Mouse (Mus musculus) frontal cortex, adult 2 months (tissue): ENCODE measurements around the gene Muc1. TPM values are rescaled to one million over a fixed set of nuclear protein-coding genes. Genes with fewer than 3 reads are reported as not detected.
"Not testable (repeated sequence)": the region's sequence is repeated elsewhere in the genome, so short reads cannot be mapped to it uniquely, and the experiment has no call there.

Experiments used
- DNase-seq, 2 experiments: peaks; one replicate each; pipeline ENCODE4 v3.0.0; 2022; ENCODE audit warnings: low spot score in 1 of 2; ENCODE audit errors: extremely low spot score in 1 of 2
- polyA plus RNA-seq: library from polyadenylated mRNA; depleted of rRNA; stranded (reverse); fragments of >200 nt; gene quantifications from 2 replicates; pipeline ENCODE4 v1.2.3, GENCODE M21; 2012

Muc1 gene
- polyA plus RNA-seq, 1 experiment: 1.1 TPM

DNA sequence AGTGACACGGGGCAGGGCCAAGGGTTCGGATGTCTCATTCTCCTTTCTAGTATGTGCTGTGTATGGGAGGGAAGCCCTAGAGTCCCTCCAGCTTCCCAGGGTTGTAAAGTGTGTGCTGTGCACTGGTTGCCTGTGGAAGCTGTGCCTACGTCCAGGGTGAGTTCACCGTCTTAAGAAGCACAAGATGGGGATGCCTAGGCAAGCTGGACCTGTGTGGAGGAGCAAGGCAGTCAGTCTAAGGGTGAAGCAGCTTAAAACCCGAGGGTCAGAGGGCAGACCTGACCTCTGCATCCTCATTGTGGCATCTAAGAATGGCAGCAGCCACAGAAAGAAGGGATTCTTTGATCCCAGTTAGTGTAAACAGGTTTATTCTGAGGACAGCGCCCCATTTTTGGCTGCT is 20.1 kb upstream of the Muc1 start:
- no peak for DNase-seq

DNA sequence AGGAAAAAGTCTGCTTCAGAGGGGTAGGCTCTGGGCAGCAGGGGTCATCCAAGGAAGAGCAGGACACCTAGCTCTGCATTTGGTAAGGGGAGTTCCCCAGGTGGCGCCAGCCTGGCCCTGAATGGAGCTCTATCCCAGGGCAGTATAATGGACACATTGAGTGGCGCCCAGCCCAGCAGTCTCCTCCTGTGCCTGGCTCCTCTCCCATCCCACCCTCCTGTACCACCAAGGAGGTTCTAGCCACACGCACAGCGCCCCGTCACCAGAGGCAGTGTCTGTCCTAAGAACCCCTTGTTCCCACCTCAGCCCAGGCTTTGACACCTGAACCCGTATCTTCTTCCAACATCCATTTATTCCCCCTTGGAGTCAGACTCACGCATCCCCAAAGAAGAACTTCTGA is 19.1 kb upstream of the Muc1 start:
- DNase-seq: no peak

DNA sequence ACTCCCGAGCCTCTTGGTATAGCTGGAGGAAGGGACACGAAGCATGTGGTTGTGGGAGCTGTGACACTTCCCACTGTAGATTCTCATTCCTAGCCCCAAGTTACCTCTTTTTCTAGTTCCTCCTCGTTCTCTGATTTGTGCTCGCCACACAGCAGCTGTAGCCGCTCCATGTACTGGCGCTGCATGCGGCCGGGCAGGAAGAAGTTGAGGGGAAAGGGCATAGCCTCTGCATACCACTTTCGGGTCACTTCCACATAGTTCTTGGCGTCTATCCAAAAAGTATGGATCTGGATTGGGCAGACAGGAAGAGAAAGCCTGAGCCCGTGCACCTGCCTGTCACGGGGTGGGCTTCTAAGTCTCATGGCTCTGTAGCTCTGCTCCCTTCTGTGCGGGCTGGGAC is 18.7 kb upstream of the Muc1 start:
- no peak for DNase-seq

DNA sequence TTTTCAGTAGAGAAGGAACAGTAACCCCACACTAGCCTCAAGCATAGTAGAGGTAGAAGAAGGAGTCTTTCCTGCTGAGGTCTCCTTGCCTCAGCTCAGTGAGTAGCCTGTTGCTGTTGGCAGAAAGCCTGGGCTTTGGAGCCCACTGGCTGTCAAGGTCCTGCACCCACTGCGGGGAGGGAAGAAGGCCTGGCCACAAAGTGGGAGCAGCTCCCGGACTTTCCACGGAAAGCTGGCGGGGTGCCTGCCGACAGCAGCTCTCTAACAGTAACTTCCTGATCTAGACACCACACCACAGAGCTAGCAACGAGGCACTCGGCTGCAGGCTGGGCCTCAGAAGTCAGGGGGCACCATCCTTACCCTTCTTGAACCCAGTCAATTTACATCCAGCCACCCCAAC is 18.1 kb upstream of the Muc1 start:
- DNase-seq: no peak

DNA sequence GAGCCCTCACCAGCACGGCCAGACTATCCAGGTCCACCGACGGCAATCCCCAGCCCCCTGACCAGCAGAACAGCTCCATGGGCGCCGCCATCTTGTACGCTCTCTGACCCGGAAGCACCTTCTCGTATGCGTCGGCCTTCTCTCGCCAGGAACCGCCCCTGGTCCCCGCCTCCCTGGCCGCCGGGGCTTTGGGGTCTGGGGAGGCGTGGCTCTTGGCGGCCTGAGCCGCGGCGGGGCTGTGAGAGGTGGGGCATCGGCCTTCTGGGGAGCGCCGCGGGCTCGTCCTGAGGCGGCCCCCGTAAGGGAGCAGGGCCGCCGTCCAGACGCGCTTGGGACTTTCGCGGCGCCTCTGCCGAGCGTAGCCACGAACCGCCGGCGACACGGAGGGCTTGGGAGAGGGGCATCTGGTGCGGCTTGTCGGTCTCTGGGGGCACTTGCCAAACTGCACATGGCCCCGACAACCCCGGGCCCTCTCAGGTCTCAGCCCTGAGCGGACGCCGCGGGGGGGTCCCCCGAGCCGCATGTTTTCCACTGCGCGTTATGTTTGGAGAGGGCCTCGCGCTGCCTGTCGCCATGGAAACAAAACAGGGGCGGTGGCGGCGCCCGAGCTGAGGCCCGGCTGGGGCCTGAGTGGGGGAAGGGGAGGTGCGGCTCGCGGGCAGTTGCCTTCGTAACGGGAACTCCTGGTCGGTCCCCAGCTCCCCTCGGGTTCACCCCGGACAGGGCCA is 14.9 kb upstream of the Muc1 start:
- DNase-seq: peak; percentile 80 to 91

DNA sequence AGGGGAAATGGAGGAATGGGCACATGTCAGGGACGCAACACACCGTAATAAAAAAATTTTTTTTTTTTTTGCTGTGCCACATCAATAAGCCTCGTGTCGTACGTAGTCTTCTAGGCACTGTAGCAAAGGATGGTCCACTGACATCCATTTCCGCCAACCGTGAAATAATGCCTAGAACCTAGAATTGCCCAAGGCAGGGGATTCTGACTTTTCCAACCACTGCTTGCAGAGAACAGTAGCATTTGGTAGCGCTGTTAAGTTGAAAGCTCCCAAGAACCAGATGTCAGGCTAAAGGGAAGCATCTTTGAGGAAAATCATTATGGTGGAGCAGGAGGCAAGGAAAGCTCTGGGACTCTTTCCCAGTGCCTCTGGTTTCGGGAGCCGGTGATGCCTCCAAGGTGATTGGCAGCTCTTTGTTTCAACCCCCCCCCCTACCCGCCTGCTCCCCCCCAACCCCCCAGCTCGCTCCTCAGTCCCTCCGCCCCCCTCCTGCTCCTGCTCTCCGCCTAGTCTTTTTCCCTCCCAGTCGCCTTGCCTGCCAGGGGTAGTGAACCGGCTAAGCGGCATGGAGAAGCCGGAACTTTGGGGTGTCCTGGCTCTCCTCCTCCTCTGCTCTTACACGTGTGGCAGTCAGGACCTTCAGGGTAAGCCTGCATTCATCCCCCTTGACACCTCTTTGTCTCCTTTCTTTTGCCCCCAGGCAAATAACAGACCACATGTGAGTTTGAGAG is 14.0 kb upstream of the Muc1 start, which contains the start of gene Thbs3:
Gene Thbs3, plus strand, starts transcription at position 500 of the 731 bp plus-strand sequence.
- DNase-seq: no peak

DNA sequence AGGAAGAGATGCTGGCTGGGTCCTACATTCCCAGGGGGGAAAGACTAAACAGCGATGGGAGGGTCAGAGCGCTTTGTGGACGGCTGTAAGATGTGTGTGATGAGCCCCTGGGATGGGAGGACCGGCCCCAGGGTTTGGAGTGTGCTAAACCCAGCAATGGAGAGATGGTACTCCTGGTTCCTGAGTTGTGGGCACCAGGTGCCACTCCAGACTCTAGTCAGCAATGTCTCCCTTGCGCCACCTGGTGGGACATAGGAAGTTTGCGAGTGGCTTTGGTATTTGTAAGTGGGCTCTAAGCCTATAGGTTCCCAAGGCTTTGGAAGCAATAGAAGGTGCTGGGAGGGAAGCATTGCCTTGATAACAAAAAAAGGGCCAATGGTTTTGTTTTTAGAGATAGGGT is 13.0 kb upstream of the Muc1 start:
- peak; percentile 82 to 93 for DNase-seq

DNA sequence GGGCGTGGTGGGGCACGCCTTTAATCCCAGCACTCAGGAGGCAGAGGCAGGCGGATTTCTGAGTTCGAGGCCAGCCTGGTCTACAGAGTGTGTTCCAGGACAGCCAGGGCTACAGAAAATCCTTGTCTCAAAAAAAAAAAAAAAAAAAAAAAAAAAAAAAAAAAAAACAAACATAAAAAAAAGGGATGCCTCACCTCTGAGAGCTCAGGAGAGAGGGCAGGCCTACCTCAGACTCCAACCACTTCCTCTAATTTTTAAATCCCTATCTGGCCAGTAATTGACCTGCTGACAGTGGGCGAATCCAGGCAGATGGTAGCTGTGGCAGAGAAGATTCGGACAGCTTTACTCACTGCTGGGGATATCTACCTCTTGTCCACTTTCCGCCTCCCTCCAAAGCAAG is 12.4 kb upstream of the Muc1 start:
- not testable (repeated sequence) for DNase-seq

DNA sequence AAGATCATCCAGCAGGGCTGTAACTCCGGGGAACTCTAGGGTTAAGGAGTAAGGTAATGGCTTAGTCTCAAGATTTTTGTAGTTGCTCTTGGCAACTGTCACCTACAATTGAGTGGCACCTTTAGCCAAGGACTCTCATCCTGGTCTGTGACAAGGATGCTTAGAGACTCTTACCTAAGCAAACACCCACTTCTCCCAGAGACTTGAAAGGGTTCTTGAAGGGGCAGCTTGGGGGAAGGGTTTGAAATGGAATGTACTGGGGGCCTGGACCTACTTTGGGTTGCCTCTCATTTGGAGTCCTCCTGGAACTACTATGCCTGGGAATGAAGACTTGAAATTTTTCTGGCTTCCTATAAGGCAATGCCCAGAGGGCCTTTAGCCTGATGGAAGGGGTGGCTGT is 10.6 kb upstream of the Muc1 start:
- DNase-seq: no peak

DNA sequence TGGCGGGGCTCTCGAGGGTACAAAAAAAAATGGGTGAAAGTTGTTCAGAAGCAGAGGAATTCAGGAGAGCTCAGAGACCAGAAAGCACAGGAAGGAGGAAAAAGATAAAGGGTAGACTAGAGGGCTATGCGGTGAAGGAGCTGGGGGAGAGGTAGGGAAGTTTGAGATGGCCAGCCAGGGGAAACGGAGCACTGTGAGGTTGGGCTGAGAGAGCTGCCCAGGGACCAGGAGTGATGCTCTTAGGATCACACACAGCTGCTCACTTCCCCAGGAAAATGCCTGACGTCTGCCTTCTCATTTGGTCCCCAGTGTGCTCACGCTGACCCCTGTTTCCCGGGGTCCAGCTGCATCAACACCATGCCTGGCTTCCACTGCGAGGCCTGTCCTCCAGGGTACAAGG is 9.3 kb upstream of the Muc1 start:
- no peak for DNase-seq

DNA sequence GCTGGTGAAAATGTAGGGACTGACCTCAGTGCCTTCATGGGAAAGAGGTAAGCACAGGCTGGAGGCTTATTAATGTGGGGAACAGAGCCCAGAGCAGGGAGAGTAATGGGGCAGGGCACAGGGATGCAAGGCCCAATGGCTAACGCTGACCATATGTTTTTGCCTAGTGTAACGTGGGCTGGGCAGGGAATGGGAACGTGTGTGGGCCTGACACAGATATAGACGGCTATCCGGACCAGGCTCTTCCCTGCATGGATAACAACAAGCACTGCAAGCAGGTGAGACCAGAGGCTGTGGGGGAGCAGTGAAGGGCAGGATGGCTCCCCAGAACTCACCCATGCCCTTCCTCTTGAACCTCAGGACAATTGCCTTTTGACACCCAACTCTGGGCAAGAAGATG is 7.7 kb upstream of the Muc1 start:
- DNase-seq: no peak

DNA sequence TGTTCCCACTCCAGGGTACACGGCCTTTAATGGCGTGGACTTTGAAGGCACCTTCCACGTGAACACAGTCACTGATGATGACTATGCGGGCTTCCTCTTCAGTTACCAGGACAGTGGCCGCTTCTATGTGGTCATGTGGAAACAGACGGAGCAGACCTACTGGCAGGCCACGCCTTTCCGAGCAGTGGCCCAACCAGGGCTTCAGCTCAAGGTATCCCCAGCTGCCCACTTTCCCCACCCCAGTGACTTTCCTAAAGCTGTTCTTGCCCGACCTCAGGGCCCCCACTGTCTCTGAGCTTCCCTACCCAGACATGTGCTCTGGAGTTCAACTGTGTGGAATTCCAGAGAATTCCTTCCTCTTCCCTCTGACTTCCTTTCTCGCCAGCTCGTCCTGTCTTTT is 4.1 kb upstream of the Muc1 start:
- DNase-seq: no peak

DNA sequence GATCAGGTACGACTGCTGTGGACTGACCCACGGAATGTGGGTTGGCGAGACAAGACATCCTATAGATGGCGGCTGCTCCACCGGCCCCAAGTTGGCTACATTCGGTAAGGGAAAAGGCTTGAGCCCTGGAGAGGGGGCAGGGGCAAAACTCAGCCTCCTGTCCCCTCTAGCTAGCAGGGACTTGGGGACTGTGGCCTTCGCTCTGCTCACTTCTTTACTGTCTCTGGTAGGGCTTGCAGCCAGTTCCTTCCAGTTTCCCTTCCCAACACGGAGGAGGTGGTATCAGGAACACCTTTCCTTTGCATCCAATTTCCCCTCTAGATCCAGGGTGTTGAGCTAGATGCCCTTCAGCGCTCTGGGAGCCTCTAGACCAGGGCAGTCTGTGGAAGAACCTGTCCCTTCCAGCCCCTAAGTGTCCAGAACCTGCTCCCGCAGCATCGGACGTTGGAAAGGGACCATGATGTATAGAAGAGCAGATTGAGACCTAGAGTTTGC is 3.5 kb upstream of the Muc1 start:
- DNase-seq: no peak

DNA sequence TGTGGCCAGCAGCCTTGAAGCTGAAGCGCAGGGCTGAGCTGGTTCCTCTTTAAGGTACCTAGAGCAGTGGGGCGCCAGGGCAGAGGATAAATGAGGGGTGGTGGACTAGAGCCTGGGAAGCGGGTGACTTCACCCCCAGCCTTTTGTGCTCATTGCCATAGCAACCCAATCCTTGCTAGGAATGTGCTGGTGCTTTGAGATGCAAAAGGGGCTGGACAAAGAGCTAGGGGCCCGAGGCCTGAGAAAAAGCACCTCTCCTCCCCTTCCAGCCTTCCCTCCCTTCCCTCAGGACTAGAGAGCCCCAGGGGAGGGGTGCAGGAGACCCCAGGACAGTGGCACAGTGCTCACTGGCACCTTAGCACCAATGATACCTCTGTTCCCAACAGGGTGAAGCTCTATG is 2.9 kb upstream of the Muc1 start:
- peak in 1 of 2 experiments; percentile 64 for DNase-seq

DNA sequence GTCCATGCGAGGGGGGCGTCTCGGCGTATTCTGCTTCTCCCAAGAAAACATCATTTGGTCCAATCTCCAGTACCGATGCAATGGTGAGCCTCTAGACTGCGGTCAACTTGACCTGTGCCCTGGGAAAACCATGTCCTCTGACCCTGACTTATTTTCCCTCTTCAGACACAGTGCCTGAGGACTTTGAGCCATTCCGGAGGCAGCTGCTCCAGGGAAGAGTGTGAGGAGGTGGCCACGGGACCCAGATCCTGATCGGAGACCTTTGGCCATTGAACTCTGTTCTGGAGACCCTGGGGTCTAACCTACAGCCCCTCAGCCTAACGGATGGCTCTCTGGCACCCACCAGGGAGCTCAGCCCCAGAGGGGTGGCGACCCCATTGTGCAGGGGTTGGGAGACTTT is 2.5 kb upstream of the Muc1 start:
- DNase-seq: no peak

DNA sequence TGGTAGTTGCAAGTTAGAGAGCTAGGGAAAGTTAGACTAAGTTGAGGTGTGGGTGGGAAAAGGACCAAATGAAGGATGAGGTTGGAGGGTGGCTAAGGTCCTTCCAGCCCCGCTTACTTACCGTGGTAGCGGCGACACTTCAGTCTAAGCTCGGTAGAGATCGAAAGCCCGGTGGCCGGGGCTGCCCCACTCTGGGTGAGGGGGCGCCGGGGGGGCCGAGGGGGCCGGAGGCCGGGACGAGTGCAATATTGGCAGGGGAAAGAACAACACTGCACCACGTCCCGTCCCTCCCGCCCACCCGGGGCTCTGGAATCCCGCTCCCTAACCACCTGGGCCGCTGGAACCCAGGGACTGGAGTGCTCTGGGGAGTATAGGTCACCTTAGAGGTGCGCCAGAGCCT is 2.0 kb upstream of the Muc1 start, which contains the start of gene Mtx1:
Gene Mtx1, minus strand, starts transcription at position 189 of the 400 bp plus-strand sequence.
- DNase-seq: no peak

DNA sequence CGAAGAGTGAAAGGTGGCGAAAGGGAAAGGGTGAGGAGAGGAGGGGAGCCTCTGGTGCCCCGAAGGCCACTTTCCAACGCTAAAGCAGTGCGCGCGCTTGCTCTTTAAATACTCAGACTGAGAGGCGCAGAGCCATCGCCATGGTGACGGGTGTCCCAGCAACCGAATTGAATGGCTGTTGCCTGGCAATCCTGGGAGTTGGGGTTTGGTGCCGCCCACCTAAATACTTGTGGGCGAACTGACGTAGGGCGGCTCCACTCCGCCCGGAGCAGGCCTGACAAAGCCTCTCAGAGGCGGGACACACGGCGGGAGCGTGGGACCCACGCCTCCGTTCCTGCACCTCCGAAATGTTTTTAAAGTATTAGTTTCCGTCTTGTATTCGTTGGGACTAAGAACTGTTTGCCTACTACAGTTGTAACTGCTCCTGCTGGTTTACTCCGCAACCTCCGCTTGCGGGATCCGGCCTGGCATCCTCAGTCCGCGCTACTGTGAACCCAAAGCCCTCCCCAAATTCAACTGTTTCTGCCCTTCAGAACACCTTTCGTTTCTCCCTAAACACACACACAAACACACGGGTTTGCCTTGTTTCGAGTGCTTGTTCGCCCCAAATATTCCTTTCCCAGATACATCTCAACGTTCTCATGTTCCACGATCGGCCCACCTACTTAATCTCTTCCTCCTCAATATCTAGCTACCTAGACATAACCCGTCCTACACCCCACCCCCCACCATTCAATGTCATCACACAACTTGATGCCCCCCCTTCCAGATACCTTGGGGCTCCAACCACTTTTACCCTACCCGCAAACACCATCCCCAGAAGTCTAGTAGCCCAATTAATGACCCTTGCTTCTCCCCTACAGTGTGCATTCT is 1.3 kb upstream of the Muc1 start:
- peak; percentile 91 to 94 for DNase-seq

DNA sequence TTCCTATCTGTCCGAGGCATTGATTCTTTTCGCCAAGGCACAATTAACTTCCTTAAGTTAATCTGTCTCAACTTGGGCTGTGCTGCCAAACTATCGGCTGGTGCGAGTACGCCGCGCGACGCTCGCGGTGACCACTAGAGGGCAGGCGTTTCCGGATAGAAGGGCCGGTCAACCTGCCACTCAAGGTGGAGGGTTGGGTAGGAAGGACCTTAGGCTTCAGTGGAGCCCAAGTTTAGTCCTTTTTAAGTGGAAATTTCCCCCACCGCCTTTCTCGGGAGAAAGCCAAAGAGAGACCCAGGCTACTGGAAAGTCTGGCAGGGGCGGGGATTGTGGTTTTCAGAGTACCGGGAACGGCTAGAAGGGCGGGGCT is 692 bp upstream of the Muc1 start:
- DNase-seq: peak; percentile 55 to 92

DNA sequence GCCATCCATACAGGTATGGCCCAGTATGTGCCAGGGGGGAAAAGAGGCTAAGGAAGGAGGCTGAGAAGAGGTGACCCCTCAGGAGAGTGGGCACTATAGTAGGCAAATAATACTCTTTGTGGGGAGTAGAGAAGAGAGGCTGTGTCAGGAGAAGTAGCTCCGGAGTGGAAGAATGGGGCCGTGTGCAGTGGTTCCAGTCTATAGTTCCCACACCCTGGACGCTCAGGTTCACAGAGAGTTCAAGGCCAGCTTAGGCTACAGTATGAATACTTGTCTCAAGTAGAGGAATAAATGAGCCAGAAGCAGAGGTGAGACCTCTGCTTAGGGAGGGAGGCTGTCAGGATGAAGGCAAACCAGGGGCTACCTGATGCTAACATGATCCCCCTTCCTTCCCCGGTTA is 419 bp downstream of the Muc1 start:
- no peak for DNase-seq

DNA sequence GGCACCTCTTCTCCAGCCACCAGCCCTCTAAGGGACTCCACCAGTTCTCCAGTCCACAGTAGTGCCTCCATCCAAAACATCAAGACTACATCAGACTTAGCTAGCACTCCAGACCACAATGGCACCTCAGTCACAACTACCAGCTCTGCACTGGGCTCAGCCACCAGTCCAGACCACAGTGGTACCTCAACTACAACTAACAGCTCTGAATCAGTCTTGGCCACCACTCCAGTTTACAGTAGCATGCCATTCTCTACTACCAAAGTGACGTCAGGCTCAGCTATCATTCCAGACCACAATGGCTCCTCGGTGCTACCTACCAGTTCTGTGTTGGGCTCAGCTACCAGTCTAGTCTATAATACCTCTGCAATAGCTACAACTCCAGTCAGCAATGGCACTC is 1.7 kb downstream of the Muc1 start:
- no peak for DNase-seq

DNA sequence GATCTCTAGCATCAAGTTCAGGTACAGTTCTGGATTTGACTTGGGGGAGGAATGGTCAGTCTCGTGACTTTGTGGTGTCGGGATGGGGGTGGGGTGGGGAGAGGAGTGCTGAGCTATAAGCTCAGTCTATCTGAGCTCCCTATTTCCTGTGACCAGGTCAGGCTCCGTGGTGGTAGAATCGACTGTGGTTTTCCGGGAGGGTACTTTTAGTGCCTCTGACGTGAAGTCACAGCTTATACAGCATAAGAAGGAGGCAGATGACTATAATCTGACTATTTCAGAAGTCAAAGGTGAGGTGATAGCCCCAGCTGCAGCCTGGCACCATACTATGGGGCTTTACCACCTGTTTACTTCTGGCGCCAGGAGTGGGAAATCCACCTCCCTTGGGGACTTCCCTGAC is 2.5 kb downstream of the Muc1 start:
- no peak for DNase-seq
